8 mouse cellular contexts compared by ENCODE assay signal in the genomic region with DNA sequence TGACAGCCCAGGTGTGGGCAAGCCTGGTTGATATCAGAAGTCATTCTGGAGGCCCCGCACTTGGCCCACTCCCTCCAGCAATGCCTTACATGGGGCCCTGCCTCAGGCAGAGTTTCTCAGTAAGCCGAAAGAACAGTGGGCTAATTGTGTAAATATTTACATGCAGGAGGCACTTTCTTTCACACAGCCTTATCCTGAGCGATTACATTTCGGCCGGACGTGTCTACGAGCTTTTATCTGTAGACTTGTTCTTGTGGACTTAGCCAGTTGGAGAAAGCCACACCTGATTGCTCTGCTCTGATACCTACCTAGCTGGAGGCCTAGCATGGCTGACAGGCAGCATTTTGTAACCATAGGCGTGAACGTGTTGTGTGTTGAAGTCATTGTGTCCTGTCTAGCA. TPM values are rescaled to one million over a fixed set of nuclear protein-coding genes. Genes with fewer than 3 reads are reported as not detected.
DNase-seq lines count a peak whose midpoint lies in the region; ATAC-seq and TF ChIP-seq lines count a peak whose summit lies in the region.

No protein-coding gene starts in this region.

- no peak for TF ChIP-seq POLR2A in brain, embryonic 14.5 days (IDR thresholded peaks at IDR 0.05; ENCODE audit: borderline replicate concordance, extremely low read depth, insufficient read depth, insufficient read length, poor library complexity, severe bottlenecking)
- no peak for TF ChIP-seq POLR2A in kidney, adult 2 months (IDR thresholded peaks at IDR 0.05; ENCODE audit: low read depth, low read length)

- H3K4me3 ChIP-seq in hindbrain, embryonic 10.5 days = no peak overlapping the region
- no peak overlapping the region for H3K4me3 ChIP-seq in hindbrain, embryonic 11.5 days (ENCODE audit: low read depth, low read length)
- H3K4me3 ChIP-seq in forebrain, embryonic 16.5 days (replicated peaks; ENCODE audit: low read length) = no peak overlapping the region
- no peak overlapping the region for H3K4me3 ChIP-seq in liver, embryonic 15.5 days (replicated peaks)
- H3K4me3 ChIP-seq in kidney, adult 2 months (ENCODE audit: insufficient read depth, low read depth, low read length) = no peak overlapping the region

- no peak for TF ChIP-seq CTCF in brain, embryonic 14.5 days (IDR thresholded peaks at IDR 0.05; ENCODE audit: borderline replicate concordance, extremely low read depth, insufficient read depth, insufficient read length)
- TF ChIP-seq CTCF in kidney, adult 2 months (conservative IDR thresholded peaks at IDR 0.05; ENCODE audit: insufficient read depth, insufficient read length, low read depth, low read length) = no peak

- no peaks in the 10 kb centered on the region for H3K27me3 ChIP-seq in hindbrain, embryonic 10.5 days (ENCODE audit: insufficient read depth, poor library complexity, severe bottlenecking)
- H3K27me3 ChIP-seq in hindbrain, embryonic 11.5 days (ENCODE audit: control insufficient read depth, insufficient read depth, low read length) = no peaks in the 10 kb centered on the region
- no peaks in the 10 kb centered on the region for H3K27me3 ChIP-seq in forebrain, embryonic 16.5 days (replicated peaks; ENCODE audit: control insufficient read depth, insufficient read depth, low read length)
- H3K27me3 ChIP-seq in liver, embryonic 15.5 days = no peaks in the 10 kb centered on the region
- no peaks in the 10 kb centered on the region for H3K27me3 ChIP-seq in kidney, adult 2 months (replicated peaks; ENCODE audit: control insufficient read depth, insufficient read depth, low read length)

- H3K4me1 ChIP-seq in hindbrain, embryonic 10.5 days (replicated peaks) = peaks cover 68% of the 10 kb centered on the region
- H3K4me1 ChIP-seq in hindbrain, embryonic 11.5 days (replicated peaks; ENCODE audit: control insufficient read depth, insufficient read depth, low read length) = peaks cover 3% of the 10 kb centered on the region
- peaks cover 44% of the 10 kb centered on the region for H3K4me1 ChIP-seq in forebrain, embryonic 16.5 days (replicated peaks; ENCODE audit: control insufficient read depth, insufficient read depth, low read length)
- H3K4me1 ChIP-seq in liver, embryonic 15.5 days (replicated peaks) = peaks cover 90% of the 10 kb centered on the region
- peaks cover 40% of the 10 kb centered on the region for H3K4me1 ChIP-seq in kidney, adult 2 months (ENCODE audit: control insufficient read depth, insufficient read depth, low read length)

- H3K9me3 ChIP-seq in hindbrain, embryonic 10.5 days = no peaks in the 10 kb centered on the region
- H3K9me3 ChIP-seq in hindbrain, embryonic 11.5 days (ENCODE audit: control insufficient read depth, low read length) = no peaks in the 10 kb centered on the region
- no peaks in the 10 kb centered on the region for H3K9me3 ChIP-seq in forebrain, embryonic 16.5 days (ENCODE audit: control insufficient read depth, low read length)
- no peaks in the 10 kb centered on the region for H3K9me3 ChIP-seq in liver, embryonic 15.5 days (replicated peaks)

- 81% methylated on average over 9 of the region's 9 CpGs for WGBS in hindbrain, embryonic 10.5 days
- 77% methylated on average over 9 of the region's 9 CpGs for WGBS in hindbrain, embryonic 11.5 days
- 35% methylated on average over 9 of the region's 9 CpGs for WGBS in forebrain, embryonic 16.5 days
- 14% methylated on average over 9 of the region's 9 CpGs for WGBS in liver, embryonic 15.5 days (ENCODE audit: insufficient replicate concordance)
- WGBS in kidney, adult 2 months = 69% methylated on average over 9 of the region's 9 CpGs

- no peak overlapping the region for H3K4me2 ChIP-seq in hindbrain, embryonic 11.5 days (replicated peaks; ENCODE audit: low read depth, low read length)
- no peak overlapping the region for H3K4me2 ChIP-seq in forebrain, embryonic 16.5 days (ENCODE audit: low read length)
- H3K4me2 ChIP-seq in liver, embryonic 15.5 days = peak overlapping the region; percentile 43

- peak overlapping the region; percentile 40; the same call in 1 of the 2 replicates for H3K27ac ChIP-seq in hindbrain, embryonic 10.5 days
- H3K27ac ChIP-seq in hindbrain, embryonic 11.5 days (ENCODE audit: low read depth, low read length) = no peak overlapping the region
- H3K27ac ChIP-seq in forebrain, embryonic 16.5 days (ENCODE audit: low read length) = peak overlapping the region; percentile 42; the same call in 1 of the 2 replicates
- H3K27ac ChIP-seq in liver, embryonic 15.5 days (replicated peaks) = peak overlapping the region; percentile 75
- H3K27ac ChIP-seq in kidney, adult 2 months (ENCODE audit: insufficient read depth, low read depth, low read length) = no peak overlapping the region

- H3K36me3 ChIP-seq in hindbrain, embryonic 10.5 days = 0 out of 2 replicates have a peak, but pooled peaks cover 3% of the 10 kb centered on the region
- H3K36me3 ChIP-seq in hindbrain, embryonic 11.5 days (ENCODE audit: control insufficient read depth, insufficient read depth, low read length) = no peaks in the 10 kb centered on the region
- H3K36me3 ChIP-seq in forebrain, embryonic 16.5 days (ENCODE audit: control insufficient read depth, insufficient read depth) = no peaks in the 10 kb centered on the region
- H3K36me3 ChIP-seq in liver, embryonic 15.5 days (replicated peaks) = 0 out of 2 replicates have a peak, but pooled peaks cover 3% of the 10 kb centered on the region
- no peaks in the 10 kb centered on the region for H3K36me3 ChIP-seq in kidney, adult 2 months (ENCODE audit: control insufficient read depth, insufficient read depth, low read length)

- DNase-seq in hindbrain, embryonic 10.5 days (ENCODE audit: low spot score) = no peak
- DNase-seq in hindbrain, embryonic 11.5 days (ENCODE audit: low spot score) = no peak
- DNase-seq in brain, embryonic 14.5 days (ENCODE audit: low read depth) = peak; percentile 63
- DNase-seq in kidney, adult 2 months = no peak
- DNase-seq in ovary, postnatal 10 days (ENCODE audit: low spot score) = no peak

- ATAC-seq in hindbrain, embryonic 11.5 days (ENCODE audit: low FRiP score) = no peak
- ATAC-seq in forebrain, embryonic 16.5 days = peak; percentile 34; the same call in 1 of the 2 replicates
- peak; percentile 47; the same call in 1 of the 2 replicates for ATAC-seq in liver, embryonic 15.5 days (ENCODE audit: insufficient read depth)
- ATAC-seq in activated CD4-positive, CD25-positive, alpha-beta regulatory T cell, adult 4 months = no peak

- H3K9ac ChIP-seq in hindbrain, embryonic 11.5 days (ENCODE audit: low read depth, low read length) = no peak overlapping the region
- no peak overlapping the region for H3K9ac ChIP-seq in forebrain, embryonic 16.5 days (replicated peaks; ENCODE audit: low read depth, low read length)
- 0 out of 2 replicates have a peak overlapping the region, but pooled peaks have one; percentile 20 for H3K9ac ChIP-seq in liver, embryonic 15.5 days

RNA-seq across cellular contexts. Expression of a gene that starts 11.3 kb away (rescaled TPM):
- 36.7 and 40.7 TPM in 2 replicates for polyA plus RNA-seq in hindbrain, embryonic 10.5 days (2016; fragmentation: Nextera tagmentation; extraction: Ambion mirVana)
- polyA plus RNA-seq in hindbrain, embryonic 11.5 days (2014; fragmentation: Nextera tagmentation; extraction: Ambion mirVana) = 23.9 and 27.2 TPM in 2 replicates
- 28.5 and 29.0 TPM in 2 replicates for polyA plus RNA-seq in brain, embryonic 14.5 days (2012; rRNA removed)
- polyA plus RNA-seq in forebrain, embryonic 16.5 days (2015; fragmentation: Nextera tagmentation; extraction: Ambion mirVana) = 38.3 and 40.5 TPM in 2 replicates
- polyA plus RNA-seq in liver, embryonic 15.5 days (2015; fragmentation: Nextera tagmentation; extraction: Ambion mirVana) = 11.4 and 12.1 TPM in 2 replicates
- polyA plus RNA-seq in activated CD4-positive, CD25-positive, alpha-beta regulatory T cell, adult 4 months (2017; shearing (Covaris generic)) = 10 to 100 TPM; 11.1 to 13.2 TPM
- 30.0 and 32.1 TPM in 2 replicates for polyA plus RNA-seq in kidney, adult 2 months (2012; rRNA removed)

RNA-seq across cellular contexts. Expression of a gene that starts 22.0 kb away (rescaled TPM):
- polyA plus RNA-seq in hindbrain, embryonic 10.5 days (2016; fragmentation: Nextera tagmentation; extraction: Ambion mirVana) = not detected in 2 replicates
- polyA plus RNA-seq in hindbrain, embryonic 11.5 days (2014; fragmentation: Nextera tagmentation; extraction: Ambion mirVana) = not detected in 2 replicates
- polyA plus RNA-seq in brain, embryonic 14.5 days (2012; rRNA removed) = 0.07 TPM in 1 of 2 replicates, not detected in the other
- not detected in 2 replicates for polyA plus RNA-seq in forebrain, embryonic 16.5 days (2015; fragmentation: Nextera tagmentation; extraction: Ambion mirVana)
- polyA plus RNA-seq in liver, embryonic 15.5 days (2015; fragmentation: Nextera tagmentation; extraction: Ambion mirVana) = not detected in 2 replicates
- not detected for polyA plus RNA-seq in activated CD4-positive, CD25-positive, alpha-beta regulatory T cell, adult 4 months (2017; shearing (Covaris generic))
- polyA plus RNA-seq in kidney, adult 2 months (2012; rRNA removed) = 0.80 and 1.0 TPM in 2 replicates

RNA-seq across cellular contexts. Expression of a gene that starts 39.0 kb away (rescaled TPM):
- polyA plus RNA-seq in hindbrain, embryonic 10.5 days (2016; fragmentation: Nextera tagmentation; extraction: Ambion mirVana) = 0.14 and 0.18 TPM in 2 replicates
- polyA plus RNA-seq in hindbrain, embryonic 11.5 days (2014; fragmentation: Nextera tagmentation; extraction: Ambion mirVana) = not detected in 2 replicates
- 0.16 and 0.20 TPM in 2 replicates for polyA plus RNA-seq in brain, embryonic 14.5 days (2012; rRNA removed)
- 0.06 and 0.10 TPM in 2 replicates for polyA plus RNA-seq in forebrain, embryonic 16.5 days (2015; fragmentation: Nextera tagmentation; extraction: Ambion mirVana)
- polyA plus RNA-seq in liver, embryonic 15.5 days (2015; fragmentation: Nextera tagmentation; extraction: Ambion mirVana) = 0.03 TPM in 1 of 2 replicates, not detected in the other
- 100 to 1,000 TPM; 406 to 482 TPM for polyA plus RNA-seq in activated CD4-positive, CD25-positive, alpha-beta regulatory T cell, adult 4 months (2017; shearing (Covaris generic))
- polyA plus RNA-seq in kidney, adult 2 months (2012; rRNA removed) = 0.33 and 3.3 TPM in 2 replicates

Comparison
In these comparisons a context has a peak if more than half of its experiments do, and no peak if none do; other contexts are left out.
1. H3K27ac ChIP-seq: peak in hindbrain, embryonic 10.5 days (single experiment), forebrain, embryonic 16.5 days (single experiment) and liver, embryonic 15.5 days (single experiment); none in hindbrain, embryonic 11.5 days (single experiment) and kidney, adult 2 months (single experiment).
2. ATAC-seq: peak in forebrain, embryonic 16.5 days (single experiment) and liver, embryonic 15.5 days (single experiment); none in hindbrain, embryonic 11.5 days (single experiment) and activated CD4-positive, CD25-positive, alpha-beta regulatory T cell, adult 4 months (single experiment).
3. RNA of a gene that starts 39.0 kb away (polyA plus RNA-seq): 406 to 482 TPM in activated CD4-positive, CD25-positive, alpha-beta regulatory T cell, adult 4 months; 0.33 to 3.3 TPM in kidney, adult 2 months, 0.14 to 0.18 TPM in hindbrain, embryonic 10.5 days, 0.16 to 0.20 TPM in brain, embryonic 14.5 days, 0.06 to 0.10 TPM in forebrain, embryonic 16.5 days, 0.03 TPM in liver, embryonic 15.5 days and not detected in hindbrain, embryonic 11.5 days; every median in the first group is over 10 times any median in the second.